Mouse (Mus musculus): ENCODE measurements around the gene Cbx6. TPM values are rescaled to one million over a fixed set of nuclear protein-coding genes. Genes with fewer than 3 reads are reported as not detected.

Gene Cbx6
- total RNA-seq, 2 experiments from 2014 or later = 10.6 to 10.8 TPM

GRCm38 (mm10) chr15:79805246-79805645, 29.2 kb downstream of the Cbx6 start:
- no peak for ATAC-seq (replicated peaks; ENCODE audit: poor library complexity, severe bottlenecking)

DNA sequence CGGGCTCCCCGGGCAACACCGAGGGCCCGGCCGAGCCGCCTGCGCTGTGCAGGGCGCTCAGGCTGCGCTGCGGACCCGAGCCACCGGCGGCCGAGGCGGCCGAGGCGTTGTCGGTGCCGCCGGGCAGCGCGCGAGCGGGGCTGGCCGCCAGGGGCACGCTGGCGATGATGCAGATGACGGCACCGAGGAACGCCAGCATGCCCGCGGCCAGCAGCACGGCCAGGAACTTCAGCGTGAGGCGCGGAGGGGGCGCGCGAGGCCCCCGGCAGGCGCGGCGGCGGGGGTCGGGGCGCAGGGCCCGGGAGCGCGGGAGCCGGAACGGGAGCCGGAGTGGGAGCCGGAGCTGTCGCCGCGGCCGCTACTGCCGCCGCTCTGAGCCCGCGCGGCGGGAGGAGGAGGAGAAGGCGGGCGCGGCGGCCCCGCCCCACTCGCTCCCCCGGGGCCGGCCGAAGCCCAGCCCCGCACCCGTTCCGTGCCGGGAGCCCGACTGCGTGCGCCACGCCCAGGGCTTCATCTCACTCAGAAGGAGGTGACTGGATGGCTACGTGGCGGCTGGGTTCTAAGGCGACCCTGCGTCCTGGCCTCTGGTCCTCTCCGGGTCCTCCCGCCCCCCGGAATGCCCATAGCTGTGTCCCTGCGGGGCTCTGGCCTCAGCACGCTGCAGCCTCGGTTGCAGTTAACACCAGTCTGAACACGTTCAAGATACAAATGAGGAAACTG, 30.0 kb downstream of the Cbx6 start, which contains the start of gene Nptxr:
TSS of gene Nptxr (minus strand) at position 415 of the 720 bp plus-strand sequence.
- peak; percentile 38 for ATAC-seq (replicated peaks; ENCODE audit: poor library complexity, severe bottlenecking)

DNA sequence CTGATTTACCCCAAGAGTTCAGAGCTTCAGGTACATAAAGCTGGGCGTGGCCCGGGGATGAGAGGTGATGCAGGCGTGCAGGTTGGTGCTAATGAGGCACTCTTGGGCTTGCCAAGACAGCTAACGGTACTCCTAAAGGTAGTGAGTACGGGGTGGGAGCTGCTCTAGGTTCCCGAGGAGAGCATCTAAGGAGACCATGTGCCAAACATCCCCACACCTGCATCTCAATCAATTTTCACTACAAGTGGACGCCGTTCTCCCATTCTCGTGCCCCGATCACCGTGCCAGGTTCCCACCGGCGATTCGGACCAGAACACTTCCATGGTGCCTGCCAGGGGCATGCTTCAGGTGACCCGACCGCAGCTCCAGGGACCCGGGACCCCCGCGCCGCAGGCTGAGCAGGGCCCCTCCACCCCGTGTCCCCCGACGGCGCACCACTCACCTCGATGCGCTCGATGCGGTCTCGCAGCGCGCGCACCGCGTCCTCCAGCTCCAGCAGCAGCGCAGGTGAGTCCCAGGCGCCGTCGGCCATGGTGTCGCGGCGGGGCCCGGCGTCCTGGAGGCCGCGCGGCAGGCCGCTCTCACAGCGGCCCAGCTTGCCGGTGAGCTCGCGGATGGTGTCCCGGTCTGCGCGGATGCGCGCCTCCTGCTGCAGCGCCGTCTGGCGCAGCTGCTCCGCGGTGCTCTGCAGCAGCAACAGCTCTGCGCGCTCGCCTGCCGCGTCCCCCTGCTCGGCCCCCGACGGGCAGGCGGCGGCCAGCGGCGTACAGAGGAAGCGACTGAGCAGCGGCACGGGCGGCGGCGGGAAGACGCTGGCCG, 30.7 kb downstream of the Cbx6 start:
- ATAC-seq (replicated peaks; ENCODE audit: poor library complexity, severe bottlenecking) = 0 out of 2 replicates have a peak, but pooled peaks have one; percentile 8

DNA sequence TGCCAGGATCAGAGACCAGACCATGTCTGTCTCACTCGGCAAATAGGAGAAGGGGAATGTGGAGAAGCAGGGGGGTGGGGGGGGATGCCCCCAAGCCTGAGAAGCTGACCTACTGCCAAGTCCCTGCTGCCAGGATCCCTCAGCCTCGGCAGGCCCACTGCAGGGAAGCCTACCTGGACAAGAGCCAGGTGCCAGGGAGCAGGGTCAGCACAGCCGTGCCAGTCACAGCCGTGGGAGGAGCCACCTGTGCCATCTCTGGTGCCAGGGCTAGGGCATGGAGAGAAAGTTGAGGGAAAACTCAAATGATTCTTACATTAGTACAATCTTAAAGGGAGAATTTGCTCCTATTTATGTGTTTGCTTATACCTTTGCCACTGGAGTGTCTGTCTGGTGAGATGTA, 32.2 kb downstream of the Cbx6 start:
- ATAC-seq (replicated peaks; ENCODE audit: poor library complexity, severe bottlenecking) = no peak

DNA sequence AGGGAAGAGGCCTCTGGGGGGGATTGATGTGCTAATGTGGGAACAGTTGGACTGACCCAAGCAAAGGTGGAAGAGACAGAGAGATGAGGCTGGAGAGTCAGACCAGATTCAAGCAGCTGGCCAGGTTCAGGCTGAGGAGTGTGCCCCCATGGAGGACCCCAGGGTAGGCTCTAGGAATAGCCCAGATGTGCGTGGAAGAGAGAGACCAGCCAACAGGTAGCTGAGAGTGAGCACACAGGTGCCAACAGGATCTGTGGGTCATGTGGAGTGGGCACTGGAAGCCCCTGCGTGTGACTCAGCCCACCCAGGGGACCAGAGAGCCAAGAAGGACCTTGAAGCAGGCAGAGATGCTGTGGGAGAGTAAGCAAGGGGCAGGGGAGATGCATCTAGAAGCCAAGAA, 32.8 kb downstream of the Cbx6 start:
- no peak for ATAC-seq (replicated peaks; ENCODE audit: poor library complexity, severe bottlenecking)

DNA sequence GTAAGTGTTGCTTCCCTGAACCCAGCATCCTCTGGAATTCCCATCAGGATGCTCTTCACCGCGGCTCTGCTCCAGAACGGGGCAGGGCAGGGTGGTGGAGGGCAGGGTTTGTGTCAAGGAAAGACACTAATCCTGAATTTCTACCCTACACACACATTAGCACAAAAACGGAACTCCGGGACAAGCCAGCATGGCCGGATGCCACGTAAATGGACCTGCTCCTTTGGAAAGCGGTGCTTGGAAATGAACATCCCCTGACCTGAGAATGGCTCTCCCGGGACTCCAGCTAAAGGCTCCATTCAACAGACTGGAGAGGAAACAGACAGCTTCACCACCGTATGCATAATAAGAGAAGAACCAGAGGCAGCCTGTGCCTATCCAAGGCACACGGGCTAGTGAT, 33.8 kb downstream of the Cbx6 start:
- ATAC-seq (replicated peaks; ENCODE audit: poor library complexity, severe bottlenecking) = no peak

DNA sequence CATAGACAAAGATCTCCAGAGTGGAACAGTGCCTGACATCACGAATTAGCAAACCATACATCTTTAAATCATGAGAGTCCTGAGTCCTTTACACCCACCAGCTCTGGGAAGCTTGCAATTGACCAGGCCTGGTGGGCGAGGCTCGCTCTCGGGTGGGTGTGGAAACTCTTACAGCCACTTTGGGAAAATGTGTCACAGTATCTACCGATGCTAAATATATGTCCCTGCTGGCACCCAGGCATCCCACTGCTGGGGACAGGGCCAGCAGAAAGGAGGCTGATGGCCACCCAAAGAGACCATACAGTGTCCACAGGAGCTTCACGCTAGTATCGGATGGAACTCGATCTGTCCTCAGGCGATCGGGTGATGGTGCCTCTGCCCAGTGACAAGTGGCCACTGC, 35.9 kb downstream of the Cbx6 start:
- no peak for ATAC-seq (replicated peaks; ENCODE audit: poor library complexity, severe bottlenecking)

- ATAC-seq (replicated peaks; ENCODE audit: poor library complexity, severe bottlenecking) = no peak
These were observed 36.8 kb downstream of the Cbx6 start for GRCm38 (mm10) chr15:79797680-79798079.

DNA sequence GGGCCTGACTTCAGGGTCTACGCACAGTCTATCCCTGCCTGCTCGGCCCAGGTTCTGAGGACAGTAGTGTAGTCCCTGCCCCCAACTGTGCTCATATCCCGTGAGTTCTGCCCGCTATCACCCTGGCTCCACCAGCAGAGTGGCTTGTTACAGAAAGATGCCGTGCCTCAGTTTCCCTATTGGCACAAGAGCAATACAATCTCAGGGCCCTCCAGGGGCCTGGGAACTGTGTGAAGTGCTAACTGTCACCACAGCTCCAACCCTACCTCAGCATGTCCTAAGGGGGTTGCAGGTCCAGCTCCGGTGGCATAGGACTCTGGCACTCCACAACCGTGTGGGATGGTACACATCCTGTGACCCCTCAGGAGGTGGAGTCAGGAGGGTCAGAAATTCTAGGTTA, 37.4 kb downstream of the Cbx6 start:
- ATAC-seq (replicated peaks; ENCODE audit: poor library complexity, severe bottlenecking) = no peak

- ATAC-seq (replicated peaks; ENCODE audit: poor library complexity, severe bottlenecking) = no peak
These were observed 38.2 kb downstream of the Cbx6 start for GRCm38 (mm10) chr15:79796256-79796655.

DNA sequence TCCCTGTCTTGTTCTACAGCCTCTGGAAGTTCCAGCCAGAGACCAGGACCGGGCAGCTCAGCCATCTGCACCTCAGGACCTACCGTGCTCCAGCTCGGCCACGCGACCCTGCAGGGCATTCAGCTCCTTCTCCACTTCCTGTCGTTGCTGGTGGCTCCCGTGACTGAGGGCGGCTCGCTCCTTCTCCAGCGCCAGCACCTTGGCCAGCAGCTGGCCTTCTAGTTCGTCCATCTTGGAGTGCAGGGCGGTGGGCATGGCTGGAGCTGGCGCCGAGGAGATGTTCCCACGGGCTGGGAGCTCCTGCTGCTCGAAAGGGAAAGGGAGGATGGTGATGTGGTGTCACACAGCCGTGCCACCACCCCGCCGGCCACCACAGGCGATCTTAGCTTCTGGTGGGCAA, 40.3 kb downstream of the Cbx6 start:
- peak; percentile 33; the same call in 1 of the 2 replicates for ATAC-seq (replicated peaks; ENCODE audit: poor library complexity, severe bottlenecking)

- ATAC-seq (replicated peaks; ENCODE audit: poor library complexity, severe bottlenecking) = no peak
These were observed 41.4 kb downstream of the Cbx6 start for GRCm38 (mm10) chr15:79793076-79793475.

- no peak for ATAC-seq (replicated peaks; ENCODE audit: poor library complexity, severe bottlenecking)
These were observed 42.0 kb downstream of the Cbx6 start for GRCm38 (mm10) chr15:79792455-79792854.

DNA sequence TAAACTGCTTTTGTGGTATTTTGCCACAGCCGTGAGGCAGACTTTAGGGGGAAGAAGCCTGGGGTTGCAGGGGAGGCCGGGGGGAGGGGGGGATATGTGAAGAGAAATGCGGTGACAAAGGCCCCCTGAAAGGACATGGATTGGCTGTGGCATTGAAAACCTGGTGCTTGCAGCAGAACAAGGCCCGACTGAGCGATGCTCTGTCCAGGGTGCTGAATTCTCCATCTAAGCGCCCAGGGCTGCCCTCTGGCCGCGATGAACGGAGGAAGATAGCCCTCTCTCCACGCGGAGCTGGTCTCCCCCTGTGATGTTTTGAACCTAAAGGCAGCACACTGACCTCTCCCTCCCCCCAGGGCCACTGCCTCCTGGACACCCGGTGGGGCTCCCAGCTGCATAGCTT, 43.0 kb downstream of the Cbx6 start:
- peak; percentile 74 for ATAC-seq (replicated peaks; ENCODE audit: poor library complexity, severe bottlenecking)

DNA sequence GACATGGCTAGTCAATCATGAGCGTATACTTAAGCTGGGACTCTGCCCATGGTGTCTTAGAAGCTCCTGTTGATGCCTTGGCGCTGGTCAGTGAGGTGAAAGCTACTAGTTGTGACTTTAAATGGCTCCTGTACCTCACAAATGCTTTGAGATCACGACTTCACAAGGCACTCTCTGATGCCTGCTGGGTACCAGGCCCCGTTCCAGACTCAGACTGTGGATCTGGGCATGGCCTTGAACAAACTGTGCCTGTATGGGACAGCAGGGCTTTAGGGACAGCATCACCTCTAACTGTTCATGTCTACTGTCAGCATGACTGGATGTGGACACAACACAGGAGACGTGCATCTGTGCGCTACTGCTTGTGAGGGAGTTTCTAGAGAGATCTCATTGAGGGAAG, 43.6 kb downstream of the Cbx6 start:
- no peak for ATAC-seq (replicated peaks; ENCODE audit: poor library complexity, severe bottlenecking)

DNA sequence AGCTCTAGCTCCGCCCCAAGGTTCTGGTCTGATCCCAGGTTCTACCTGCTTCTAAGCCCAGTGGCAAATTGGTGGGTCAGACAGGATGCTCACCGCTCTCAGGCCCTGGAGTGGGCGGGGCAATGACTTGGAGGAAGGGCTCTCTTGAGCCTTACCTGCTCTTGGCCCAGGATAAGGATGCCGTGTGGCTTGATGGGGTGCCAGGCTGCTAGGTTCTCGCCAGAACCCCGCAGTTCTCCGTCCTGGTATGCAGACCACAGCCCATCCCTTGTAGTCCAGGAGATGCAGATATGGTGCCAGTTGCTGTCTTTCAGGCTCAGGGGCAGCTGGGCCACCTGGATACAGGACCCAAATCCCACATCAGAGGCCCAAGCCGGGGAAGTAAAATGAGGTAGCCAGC, 44.4 kb downstream of the Cbx6 start:
- no peak for ATAC-seq (replicated peaks; ENCODE audit: poor library complexity, severe bottlenecking)

- ATAC-seq (replicated peaks; ENCODE audit: poor library complexity, severe bottlenecking) = no peak
These were observed 46.7 kb downstream of the Cbx6 start for GRCm38 (mm10) chr15:79787815-79788214.

GRCm38 (mm10) chr15:79785056-79785455, 49.4 kb downstream of the Cbx6 start:
- no peak for ATAC-seq (replicated peaks; ENCODE audit: poor library complexity, severe bottlenecking)

DNA sequence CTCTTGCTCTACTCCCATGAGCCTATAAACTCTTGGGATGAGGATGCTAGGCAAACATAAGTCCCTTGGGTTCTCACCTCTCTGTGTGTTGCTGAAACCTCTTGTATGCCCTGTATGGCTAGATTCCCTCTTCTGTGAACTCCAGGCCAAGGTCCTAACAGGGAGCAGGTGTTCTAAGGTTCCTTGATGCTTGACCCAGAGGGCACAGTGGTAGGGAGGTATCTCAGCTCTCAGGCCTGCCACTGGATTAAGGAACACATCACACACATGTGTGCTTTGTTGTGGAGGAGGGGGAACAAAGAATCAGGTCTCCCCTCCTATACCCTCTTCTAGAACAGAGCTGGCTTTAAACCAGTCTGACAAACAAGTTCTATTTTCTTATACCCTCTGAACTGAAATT, 56.7 kb downstream of the Cbx6 start, which contains the start of gene Dnal4:
TSS of gene Dnal4 (minus strand) at position 101 of the 400 bp plus-strand sequence.
- no peak for ATAC-seq (replicated peaks; ENCODE audit: poor library complexity, severe bottlenecking)

GRCm38 (mm10) chr15:79775662-79776061, 58.8 kb downstream of the Cbx6 start:
- ATAC-seq (replicated peaks; ENCODE audit: poor library complexity, severe bottlenecking) = no peak
